Mouse (Mus musculus): ENCODE results near the gene 9530002B09Rik. TPM values are rescaled to one million over a fixed set of nuclear protein-coding genes. Genes with fewer than 3 reads are reported as not detected.

9530002B09Rik gene
- total RNA-seq (2021): not detected

DNA sequence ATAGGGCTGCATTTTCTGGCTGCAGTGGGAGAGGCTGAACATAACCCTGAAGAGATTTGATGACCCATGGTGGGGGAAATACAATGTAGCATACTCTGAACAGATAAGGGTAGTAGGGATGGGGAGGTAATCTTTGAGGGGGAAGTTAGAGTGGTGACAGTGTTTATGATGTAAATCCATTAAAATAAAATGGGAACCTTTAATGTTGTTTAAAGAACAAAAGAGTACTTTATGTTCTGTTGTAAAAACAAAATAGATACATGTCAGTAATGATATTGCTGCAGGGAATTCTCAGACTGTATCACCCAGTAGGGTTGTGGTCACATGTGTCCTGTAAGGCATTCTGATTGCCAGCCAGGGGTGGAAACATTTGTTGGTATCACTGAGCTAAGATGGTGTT, at the start of gene 9530002B09Rik:
9530002B09Rik (plus strand) TSS at position 301 of the 400 bp plus-strand sequence.
- no peak for DNase-seq

Other genes with a start within 250 kb of the 9530002B09Rik start
- gene Ppt1, start 147.0 kb downstream of the 9530002B09Rik start, total RNA-seq (2021): 10 to 100 TPM; 35.5 to 36.4 TPM
- gene Cap1, start 196.8 kb downstream of the 9530002B09Rik start, total RNA-seq (2021): 10 to 100 TPM; 88.9 to 90.8 TPM

Data from heart, postnatal 4 days (tissue).